Mouse (Mus musculus) monocyte, adult 5-6 weeks (primary cell): ENCODE results near the gene Tex2. TPM values are rescaled to one million over a fixed set of nuclear protein-coding genes. Genes with fewer than 3 reads are reported as not detected.

ENCODE experiments used
- ATAC-seq: fragments of 153-309, 156-312 bp; replicated peaks from 2 replicates; pipeline ENCODE4 v1.8.0; 2017; ENCODE audit warnings: mild to moderate bottlenecking; ENCODE audit not compliant: low TSS enrichment, insufficient number of reproducible peaks, severe bottlenecking, poor library complexity, low FRiP score
- total RNA-seq: library from RNA; stranded (forward); fragments of 200-1000, 200-491, 200-594 nt; gene quantifications from 3 replicates; pipeline ENCODE4 v1.2.3, GENCODE M21; 2017

The Tex2 gene
- total RNA-seq, 1 experiment from 2014 or later: 15.4 TPM

DNA sequence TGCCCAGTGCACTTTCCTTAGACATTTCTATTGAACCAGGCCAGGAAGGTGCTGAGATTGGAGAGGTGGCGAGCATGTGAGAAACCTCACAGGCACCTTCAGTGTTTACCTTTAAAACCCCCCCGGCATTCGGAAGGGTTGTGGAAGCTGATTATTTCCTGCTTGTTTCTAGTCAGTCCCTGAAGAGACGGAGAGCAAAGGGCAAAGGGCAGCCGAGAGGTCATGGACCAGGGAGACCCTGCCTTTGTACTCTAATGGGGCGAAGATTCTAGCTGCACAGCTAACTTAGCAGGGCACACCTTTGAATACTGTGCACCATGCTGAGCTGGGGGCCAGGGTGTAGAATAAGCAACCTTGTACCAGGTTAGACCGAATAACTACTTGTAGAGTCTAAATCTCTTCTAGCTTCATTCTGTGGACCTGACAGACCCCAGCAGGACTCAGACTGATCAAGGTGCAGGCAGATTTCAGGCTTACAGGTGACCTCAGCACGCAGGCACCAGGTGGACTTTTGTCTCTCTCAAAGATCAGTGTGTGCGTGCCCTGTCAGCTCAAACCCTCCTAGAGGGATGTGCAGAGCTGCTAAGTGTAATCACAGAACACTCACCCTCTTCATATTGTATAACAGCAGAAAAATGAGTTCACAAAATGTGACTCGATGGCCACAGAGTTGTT is 85.9 kb downstream of the Tex2 start:
- no peak for ATAC-seq

DNA sequence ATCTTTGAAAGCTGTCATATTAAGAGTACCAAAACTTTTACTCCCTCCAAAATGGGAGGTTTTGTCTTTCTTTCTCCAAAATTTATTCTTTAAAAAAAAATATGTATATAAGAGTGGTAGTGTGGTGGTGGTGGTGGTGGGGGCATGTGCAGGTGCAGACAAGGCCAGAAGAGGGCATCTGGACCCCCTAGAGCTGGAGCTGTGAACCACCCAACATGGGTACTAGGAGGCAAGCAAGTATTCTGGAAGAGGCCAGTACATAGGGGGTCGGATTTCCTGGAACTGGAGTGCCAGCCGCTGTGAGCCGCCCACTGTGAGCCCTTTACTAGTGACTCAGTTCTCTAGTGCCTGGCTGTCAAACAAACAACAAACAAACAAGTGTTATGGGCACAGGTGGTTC is 90.7 kb downstream of the Tex2 start:
- no peak for ATAC-seq

DNA sequence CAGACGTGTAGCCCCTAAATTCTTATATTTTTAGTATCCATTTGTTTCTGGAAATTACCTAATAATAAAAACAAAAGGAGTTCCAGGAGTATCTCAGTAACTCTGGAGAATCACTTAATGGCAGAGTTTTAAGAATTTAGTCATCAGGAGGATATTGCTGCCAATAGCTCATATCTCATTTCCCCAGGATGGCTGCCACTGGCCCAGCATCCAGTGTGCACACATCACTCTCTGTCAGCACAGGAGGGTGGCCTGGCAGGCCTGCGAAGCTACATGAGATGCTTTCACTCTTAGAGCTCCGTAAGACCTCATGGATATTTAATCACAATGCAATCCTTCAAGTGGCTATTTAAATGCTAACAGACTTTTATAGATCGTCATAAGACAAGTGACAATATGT is 91.6 kb downstream of the Tex2 start:
- ATAC-seq: no peak

DNA sequence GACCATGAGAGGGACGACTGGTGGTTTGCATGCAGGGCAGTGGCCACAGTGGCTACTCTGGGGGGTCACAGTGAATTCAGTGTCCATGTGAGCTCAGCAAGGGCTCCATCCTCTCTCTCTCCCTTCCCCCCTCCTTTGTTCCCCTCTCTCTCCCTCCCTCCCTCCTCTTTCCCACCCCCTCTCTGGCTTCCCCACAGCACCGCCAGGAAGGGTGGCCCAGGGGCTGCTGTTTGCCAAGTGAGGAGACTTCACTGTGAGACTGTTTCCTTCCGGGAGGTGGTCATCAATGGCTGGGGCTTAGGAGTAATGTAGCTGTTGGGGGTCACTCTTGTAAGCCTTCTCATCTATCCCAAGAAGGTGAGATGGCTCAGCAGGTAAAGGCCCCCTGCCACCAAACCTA is 92.8 kb downstream of the Tex2 start:
- ATAC-seq: no peak

DNA sequence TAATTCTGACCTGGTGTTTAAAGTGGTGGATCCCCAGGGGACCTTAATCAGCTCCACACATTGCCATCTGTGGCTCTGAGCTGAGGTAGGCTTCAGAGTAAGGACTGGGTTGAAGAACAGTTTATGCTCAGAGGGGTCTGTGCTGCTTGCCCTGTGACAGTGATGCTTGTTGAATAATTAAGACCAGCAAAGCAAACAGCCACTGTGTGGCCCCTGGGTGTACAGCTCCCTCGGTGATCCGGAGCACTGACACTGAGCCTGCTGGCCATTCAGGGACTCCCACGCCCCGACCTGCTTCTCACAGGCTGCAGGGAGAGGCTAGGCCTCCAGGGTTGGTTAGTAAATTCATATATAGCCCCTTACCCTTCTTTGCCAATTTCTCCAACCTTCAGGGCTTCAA is 93.7 kb downstream of the Tex2 start:
- no peak for ATAC-seq

DNA sequence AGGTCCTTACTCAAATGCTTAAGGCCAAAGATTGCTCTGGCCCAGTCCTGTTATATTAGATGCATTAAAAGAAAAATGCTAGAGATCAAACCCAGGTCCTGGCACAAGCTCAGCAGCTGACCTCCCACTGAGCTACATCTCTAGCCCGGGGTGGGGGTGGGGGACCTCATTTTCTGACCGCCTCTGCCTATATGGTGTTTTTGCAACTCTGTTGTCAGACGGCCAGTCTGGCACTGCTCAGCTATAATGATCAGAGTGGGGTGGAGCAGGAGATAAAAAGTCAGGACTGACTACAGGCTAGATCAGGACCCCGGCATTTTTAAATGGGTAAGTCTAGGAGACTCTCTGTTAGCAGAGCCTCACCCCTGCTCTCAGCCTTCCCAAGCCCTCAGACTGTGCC is 94.8 kb downstream of the Tex2 start:
- ATAC-seq: no peak

DNA sequence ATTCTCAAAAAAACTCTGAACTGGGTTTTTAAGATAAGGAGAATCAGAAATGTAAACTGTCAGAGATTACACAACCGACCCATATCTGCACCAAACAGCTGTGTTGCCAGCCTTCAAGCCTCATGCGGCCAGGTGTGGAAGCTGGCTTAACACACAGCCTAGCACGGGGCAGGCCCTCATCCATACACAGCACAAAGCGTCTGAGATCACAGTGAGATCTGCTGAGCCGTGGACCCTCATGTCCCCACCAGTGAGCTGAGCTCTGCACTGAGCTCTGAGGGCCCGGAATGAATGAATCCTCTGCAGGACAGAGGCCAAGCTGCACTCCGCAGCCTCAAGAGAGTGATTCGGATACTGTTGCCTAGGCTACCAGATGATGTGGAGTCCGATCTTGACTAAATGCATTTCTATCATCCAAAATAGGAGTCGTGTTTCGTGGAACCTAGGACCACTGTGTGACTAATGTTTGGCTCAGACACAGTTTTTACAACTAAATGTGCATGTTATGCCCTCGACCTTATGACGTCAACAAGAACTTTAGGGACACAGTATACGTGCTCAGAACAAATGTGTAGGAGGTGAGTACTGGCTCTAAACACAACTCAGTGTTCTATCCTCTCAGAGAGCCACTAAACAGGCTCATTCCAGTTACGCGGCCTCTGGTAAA is 98.0 kb downstream of the Tex2 start:
- no peak for ATAC-seq

DNA sequence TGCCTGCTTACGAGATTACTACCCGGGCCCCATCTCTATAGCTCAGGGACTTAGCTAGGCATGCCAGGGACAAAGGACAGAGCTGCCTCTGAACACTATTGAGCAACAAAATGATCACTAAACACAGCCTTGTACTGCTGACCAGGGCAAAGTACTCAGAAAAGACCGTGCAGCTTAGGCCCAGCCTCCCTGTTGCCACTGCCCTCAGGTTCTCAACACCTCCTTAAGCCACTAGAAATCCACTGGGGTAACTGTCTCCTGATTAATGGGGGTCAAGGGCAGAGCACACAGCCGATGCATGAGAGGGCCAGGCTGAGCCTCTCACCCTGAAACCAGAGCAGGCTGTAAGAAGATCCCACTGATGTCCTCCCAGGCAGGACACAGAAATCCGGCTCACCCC is 98.8 kb downstream of the Tex2 start:
- ATAC-seq: no peak

DNA sequence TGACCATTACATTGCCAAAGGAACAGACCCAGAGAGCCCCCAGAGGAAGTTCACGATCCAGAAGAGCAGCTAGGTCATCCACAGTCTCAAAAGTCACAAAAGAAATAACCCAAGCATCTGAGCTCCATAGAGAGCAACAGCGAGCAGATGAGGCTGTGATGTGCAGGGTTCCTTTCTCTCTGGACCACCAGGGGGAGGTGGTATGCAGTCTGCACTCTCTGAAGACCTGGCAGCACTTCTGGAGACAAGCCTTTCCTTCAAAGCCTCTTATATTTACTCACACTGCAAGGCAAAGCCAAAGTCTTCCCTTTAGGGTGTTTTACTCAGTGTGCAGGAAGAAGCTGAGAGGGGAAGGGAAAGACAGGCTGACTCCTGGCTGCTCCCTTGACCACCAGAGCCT is 100.1 kb downstream of the Tex2 start:
- no peak for ATAC-seq

DNA sequence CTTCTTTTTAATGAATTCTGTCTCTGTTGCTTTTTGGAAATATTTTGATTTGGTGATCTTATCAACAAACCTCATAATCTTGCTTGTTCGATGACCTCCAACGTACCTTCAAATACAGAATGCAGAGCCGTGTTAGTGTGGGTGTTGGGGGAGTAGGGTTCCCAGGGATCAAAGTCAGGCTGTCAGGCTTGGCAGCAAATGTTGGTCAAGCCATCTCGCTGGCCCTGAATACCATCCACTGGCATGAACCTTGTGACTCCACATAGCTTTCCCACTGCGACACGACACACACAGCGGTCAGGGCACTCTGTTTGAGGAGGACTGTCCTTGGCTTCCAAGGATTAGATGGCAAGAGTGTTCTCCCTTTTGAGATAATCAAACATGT is 101.2 kb downstream of the Tex2 start:
- no peak for ATAC-seq

DNA sequence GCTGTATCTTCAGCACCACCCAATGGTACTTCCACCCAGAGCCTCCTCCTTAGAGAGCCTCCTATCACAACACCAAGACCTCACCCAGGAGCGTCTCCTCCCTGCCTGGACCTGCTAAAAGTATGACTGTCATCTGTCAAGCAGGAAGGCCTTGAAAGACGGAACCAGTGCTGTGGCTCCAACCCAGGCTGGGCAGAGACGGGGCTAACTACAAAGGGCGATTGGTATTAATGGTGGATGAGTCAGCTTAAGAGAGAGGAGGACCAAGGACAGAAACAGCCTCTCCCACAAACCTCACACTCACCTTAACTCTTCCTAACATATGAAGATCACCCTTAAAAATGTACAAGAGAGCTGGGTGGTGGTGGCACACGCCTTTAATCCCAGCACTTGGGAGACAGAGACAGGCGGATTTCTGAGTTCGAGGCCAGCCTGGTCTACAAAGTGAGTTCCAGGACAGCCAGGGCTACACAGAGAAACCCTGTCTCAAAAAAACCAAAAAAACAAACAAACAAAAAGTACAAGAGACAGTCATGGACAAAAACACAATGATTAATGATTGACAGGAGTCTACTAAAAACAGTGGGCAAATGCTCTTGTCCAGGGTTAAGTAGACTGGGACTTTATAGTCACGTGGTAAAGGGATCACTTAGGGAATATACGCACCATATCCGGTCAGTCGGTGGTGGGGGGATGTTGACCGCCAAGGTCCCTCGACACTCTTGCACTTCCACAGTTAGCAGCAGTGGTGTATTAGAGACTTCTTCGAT is 101.8 kb downstream of the Tex2 start:
- ATAC-seq: no peak

DNA sequence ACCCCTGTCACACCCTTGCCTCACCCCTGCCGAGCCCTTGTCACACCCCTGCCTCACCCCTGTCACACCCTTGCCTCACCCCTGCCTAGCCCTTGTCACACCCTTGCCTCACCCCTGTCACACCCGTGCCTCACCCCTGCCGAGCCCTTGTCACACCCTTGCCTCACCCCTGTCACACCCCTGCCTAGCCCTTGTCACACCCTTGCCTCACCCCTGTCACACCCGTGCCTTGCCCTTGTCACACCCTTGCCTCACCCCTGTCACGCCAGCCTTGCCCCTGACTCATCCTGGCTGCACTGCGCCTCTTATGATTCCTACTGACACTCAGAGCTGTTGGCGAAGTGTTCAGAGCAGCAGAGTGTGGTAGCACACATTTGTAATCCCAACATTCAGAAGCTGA is 105.6 kb downstream of the Tex2 start:
- ATAC-seq: 0 out of 2 replicates have a peak, but pooled peaks have one; percentile 29

DNA sequence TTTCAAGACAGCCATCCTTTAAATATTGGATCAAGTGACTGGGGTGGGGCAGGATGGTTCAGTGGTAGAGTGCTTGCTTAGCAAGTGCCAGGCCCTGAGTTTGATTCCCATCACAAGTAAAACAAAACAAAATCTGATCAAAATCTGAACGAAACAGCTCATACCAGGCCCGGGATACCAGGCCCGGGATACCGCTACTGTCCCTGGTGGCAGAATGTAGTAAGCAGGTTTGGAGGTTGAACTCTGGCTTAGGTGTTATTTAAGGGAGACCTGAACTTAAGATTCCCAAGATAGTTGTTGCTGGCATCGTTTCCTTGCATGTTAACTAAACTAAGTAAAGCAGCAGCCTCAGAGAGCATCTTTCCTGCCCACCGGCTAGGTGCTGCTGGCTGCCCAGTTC is 107.0 kb downstream of the Tex2 start:
- ATAC-seq: no peak

DNA sequence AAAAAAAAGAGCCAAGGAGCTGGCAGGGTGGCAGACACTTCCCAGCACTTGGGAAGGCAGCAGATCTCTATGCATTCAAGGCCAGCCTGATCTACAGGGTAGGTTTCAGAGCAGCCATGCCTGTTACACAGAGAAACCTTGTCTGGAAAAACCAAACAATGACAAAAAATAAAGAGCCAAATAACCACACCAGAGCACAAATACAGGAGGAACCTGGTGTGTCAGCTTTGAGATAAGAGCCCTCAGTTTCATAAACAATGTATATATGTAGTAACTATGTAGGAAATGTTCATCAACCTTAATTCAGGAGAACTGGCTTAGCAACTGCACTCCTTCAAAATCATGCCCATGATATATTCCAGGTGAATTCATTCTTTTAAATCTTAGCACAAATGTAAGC is 109.1 kb downstream of the Tex2 start:
- no peak for ATAC-seq

DNA sequence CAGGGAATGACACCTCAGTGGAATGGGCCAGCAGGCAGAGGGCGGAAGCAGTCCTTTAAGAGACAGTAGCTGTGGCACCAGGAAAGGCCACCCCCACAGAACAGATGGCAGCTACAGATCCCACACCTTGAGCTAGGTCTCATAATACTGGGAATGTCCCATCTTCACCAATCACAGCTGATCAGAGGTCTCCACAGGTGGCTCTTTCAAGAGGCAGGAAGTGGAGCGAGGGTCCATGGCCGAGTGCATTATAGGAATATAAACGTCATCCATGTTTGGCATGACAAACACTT is 109.9 kb downstream of the Tex2 start:
- ATAC-seq: no peak

DNA sequence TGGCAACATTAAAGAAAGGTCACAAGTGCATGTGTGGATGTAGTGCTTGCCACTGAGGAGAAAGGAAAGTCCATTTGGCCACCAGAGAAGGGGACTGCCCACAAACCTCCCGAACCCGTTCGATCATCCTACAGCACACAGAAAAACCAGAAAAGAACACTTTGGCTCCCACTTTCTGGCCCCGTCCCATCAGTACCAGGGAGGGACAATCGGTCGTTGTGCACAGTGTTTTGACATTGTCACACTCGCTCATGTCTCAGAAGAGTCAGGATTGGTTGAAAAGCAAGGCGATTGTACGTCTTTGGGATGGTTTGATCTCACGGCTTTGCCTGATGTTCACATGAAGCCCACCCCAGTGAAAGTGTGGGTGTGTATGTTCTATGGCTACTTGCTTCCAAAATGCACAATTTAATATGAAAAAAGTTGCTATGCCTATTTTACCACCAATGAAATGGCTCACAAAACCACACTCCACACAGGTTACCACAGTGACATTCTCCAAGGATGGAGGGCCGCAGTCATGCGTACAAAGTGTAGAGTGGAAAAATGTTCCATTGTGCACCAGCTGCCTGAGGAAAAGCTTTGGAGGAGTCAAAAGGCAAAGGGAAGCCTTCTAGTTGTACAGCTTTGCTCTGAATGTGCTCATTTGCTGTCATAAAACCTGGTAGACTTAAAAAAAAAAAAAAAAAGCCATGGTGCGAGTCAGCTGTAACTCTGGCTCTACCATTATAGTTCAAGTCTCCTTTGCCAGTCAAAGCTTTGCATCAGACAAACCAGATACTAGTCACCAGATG is 110.4 kb downstream of the Tex2 start:
- no peak for ATAC-seq

DNA sequence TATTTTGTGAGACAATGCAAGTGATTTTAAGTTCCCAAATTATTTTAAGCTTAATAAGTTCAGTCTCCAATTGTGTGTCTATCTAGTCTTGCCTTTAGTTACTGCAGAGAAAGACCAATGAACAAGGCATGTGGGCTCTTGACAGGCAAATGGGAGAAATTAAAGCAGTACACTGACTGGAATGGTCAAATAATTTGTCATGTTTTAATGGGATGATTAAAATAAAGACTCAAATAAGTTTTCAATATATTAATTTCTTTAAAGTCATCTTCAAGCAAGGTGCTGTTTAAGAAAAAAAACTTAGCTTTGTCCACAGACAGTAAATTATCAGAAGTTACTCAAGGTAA is 111.1 kb downstream of the Tex2 start:
- ATAC-seq: no peak

DNA sequence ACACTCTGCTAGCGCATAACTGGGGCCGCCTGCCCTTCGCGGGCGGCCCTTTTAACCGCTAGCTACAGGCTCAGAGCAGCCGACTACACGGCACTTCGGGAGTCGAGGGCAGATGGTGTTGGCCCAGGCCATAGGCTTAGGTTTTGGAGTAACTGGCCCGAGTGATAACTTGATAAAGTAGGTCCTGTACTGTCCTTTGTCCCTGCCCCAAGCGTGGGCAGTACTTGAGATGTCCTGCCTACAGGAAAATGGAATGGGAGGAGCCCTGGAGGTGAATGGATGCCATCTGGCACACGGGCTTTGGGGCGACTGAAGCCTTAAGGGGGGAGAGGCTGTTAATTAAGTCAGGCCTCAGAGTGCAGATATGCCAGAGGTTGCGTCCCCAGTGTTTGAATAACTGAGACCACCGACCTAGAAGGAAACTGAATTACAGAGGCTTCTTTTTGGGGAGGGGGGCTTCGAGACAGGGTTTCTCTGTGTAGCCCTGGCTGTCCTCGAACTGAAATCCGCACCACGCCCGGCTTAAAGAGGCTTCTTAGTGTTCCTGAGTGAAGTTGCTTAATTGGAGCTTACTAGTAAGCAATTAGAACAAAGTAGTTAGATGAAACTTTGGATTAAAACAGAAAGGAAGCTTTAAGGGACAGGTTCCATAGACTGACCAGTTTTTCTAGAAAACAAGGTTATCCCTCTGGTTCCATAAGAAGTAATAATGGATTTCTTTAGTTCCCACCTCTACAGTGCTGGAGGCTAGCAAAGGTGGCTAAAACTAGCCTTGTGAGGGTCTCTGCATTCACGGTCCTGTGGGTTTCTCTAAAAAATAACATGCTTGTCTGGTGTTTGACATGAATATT is 111.7 kb downstream of the Tex2 start:
- ATAC-seq: no peak
